Mouse (Mus musculus) frontal cortex, adult 2 months (tissue): ENCODE measurements at regions not wholly inside any gene's neighbourhood (a gene's known extent, or its start where the extent isn't known, plus 50 kb on each side); places are given as distances from the start of the nearest gene placed in this dataset.

Source experiments
- DNase-seq, 2 experiments: peaks; one replicate each; pipeline ENCODE4 v3.0.0; 2022; ENCODE audit warnings: low spot score in 1 of 2; ENCODE audit errors: extremely low spot score in 1 of 2

DNA sequence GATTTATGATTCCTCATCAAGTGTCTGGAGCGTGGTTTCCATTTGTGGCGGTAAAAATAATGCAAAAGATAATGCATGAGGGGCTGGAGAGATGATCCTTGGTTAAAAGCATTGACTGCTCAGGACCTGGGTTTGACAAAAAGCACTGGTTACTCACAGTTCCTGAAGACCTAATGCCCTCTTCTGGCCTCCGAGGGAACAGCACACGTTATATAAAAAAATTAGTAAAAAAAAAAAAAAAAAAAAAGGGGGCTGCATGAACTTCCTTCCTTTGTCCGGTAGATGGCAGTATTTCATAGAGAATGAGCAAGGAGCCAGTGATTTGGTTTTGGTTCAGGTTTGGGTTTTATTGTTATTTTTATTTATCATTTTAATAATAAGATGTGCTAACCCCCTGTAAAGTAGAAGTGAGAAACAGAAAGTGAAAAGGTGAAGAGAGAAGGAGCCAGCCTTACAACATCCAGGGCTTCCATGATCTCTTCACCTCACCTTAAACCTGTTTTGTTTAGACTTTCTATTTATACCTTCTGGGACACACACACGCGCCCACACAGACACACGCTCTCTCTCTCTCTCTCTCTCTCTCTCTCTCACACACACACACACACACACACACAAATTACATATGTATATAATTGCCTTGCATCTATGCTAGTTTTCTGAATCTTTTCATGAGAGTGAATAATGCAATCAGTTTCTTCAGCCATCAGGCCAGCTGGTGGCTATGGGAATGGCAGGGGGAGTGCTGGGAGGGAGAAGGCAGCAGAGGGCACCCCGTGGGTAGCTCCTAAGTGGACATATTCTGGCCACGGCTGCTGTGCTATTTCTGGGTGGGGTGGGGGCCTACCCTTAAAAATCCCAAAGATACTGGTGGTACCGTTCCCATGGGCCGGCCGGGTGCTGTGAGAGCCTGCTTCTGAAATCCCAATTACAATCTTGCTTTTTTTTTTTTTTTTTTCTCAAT is 230.0 kb downstream of the Poteg start:
- peak in 1 of 2 experiments; percentile 75 for DNase-seq

DNA sequence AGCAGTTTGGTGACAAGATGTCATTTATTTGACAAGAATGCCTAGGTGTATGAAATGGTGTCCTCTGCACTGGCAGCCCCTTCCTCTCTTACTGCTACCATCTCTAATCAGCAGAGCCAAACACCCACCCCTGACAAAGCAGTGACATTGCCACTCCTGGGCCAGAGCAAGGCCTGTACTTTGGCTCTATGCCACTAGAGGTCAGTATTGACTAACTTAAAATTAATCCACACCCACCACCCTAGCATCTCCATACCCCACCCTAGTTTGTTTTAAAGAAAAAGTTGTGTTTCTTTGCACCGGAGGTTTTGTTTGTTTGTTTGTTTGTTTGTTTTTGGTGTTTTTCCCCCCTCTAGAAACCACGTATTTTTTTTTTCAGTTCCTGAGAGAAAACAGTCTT is 231.7 kb downstream of the Poteg start:
- DNase-seq: peak; percentile 20 to 85

DNA sequence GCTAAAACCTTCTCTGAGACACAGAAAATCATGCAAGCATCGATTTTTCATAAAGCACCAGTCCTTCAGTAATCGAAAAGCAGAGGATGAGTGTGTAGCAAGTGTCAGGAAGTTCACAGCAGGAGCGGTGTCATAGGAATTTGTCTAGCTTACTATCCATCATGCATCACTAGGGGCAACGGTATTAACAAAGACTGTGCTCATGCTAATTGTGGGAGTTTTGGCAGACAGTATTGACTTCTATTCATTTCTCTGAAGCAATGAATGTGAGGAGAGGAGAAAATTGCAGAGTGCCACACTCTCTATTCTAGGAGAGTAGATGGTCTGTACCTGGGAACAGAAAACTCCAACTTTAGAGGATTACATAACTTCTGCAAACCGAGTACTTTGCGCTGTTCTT is 274.5 kb downstream of the Poteg start:
- DNase-seq: no peak

DNA sequence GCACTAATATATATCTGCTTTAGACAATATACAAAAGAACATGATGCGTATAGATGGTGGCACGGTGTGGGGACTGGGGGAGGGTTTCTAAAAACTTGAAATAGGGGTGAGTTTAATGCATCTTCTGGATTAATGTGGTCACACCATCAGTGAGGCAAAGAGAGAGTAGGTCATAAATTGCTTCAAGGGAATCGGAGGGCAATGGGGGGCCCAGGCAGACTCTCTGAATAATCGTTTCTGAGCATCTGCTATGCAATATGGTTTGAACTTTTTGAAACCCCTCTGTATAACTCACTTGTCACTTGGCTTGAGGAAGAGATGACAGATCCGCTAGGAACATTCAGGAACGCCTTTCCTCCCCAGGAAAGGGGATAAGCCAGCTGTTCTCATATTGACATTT is 322.8 kb downstream of the Poteg start:
- DNase-seq: no peak

DNA sequence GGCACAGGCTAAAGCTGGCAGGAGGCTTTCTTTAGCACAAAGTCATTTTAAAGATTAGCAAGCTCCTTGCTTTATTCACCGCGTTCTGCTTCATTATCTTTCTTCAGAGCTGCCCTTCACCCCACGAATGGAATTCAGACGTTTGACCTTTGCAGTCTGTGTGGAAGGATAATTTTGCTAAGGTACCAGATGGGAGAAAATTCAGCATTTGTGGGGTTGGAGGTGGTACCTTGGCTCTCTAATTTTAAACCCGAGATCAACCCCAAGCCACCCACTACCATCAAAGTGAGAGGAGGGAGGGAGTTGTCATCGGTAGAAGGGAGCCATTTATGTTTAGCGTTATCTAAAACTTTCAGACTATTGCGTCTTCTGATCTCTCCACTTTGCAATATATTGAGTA is 323.3 kb downstream of the Poteg start:
- DNase-seq: peak in 1 of 2 experiments; percentile 3

DNA sequence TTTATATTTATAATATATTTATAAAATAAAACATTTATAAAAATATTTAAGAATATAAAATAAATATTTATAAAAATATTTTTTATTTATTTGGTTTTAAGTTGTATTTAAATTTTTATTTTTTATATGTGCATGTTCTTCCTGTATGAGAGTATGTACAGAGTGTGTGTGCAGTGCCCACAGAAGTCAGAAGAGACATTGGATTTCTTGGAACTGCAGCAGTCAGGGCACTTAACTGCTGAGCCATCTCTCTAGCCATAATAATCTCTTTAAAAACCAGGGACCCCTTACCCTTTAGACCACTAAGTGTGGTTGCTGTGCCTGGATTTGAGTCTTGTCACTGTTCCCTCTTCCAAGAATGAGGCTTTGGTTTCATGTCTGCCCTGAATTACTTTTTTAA is 323.8 kb downstream of the Poteg start:
- no peak for DNase-seq

DNA sequence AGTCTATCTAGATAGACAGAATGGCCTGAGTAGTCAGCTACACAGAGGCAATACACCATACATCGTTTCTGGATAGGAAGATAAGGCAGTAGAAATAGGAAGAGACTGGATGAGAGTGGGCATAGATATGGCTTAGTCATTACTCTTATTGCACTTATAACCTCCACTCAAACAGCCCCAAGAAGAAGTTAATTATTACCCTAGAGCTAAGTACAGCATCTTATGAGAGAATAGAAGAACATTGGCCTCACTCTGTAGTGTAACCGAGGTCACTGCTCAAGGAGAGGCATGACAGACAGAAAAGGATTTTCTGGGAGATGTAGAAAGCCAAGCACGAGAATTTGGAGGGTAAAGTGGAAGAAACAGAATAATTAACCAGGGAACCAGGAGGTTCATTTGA is 331.5 kb downstream of the Poteg start:
- DNase-seq: no peak
